Mouse (Mus musculus): ENCODE results near the gene Lyl1. TPM values are rescaled to one million over a fixed set of nuclear protein-coding genes. Genes with fewer than 3 reads are reported as not detected.

Lyl1 gene
- total RNA-seq, 2 experiments from 2014 or later, result 3.4 to 4.2 TPM

- peak in 1 of 2 experiments; percentile 3 for DNase-seq (ENCODE audit: low spot score in 2 of 2)
Observed at GRCm38 (mm10) chr8:84702963-84703465, 1.8 kb downstream of the Lyl1 start.

- peak in 1 of 2 experiments; percentile 35 for DNase-seq (ENCODE audit: low spot score in 2 of 2)
Observed at GRCm38 (mm10) chr8:84703466-84704249, 2.4 kb downstream of the Lyl1 start.

- DNase-seq (ENCODE audit: low spot score in 2 of 2), result peak; percentile 82 to 89
Observed at GRCm38 (mm10) chr8:84704356-84704755, 3.1 kb downstream of the Lyl1 start.

- peak in 1 of 2 experiments; percentile 41 for DNase-seq (ENCODE audit: low spot score in 2 of 2)
Observed at GRCm38 (mm10) chr8:84704867-84705831, 3.9 kb downstream of the Lyl1 start.

GRCm38 (mm10) chr8:84705960-84706359 is 4.7 kb downstream of the Lyl1 start:
- DNase-seq (ENCODE audit: low spot score in 2 of 2), result no peak

GRCm38 (mm10) chr8:84706610-84707266 is 5.5 kb downstream of the Lyl1 start:
- no peak for DNase-seq (ENCODE audit: low spot score in 2 of 2)

GRCm38 (mm10) chr8:84707267-84707883 is 6.1 kb downstream of the Lyl1 start:
- DNase-seq (ENCODE audit: low spot score in 2 of 2), result no peak

GRCm38 (mm10) chr8:84708071-84708541 is 6.8 kb downstream of the Lyl1 start:
- DNase-seq (ENCODE audit: low spot score in 2 of 2), result no peak

- peak; percentile 91 to 93 for DNase-seq (ENCODE audit: low spot score in 2 of 2)
Observed at GRCm38 (mm10) chr8:84708774-84709475, 7.7 kb downstream of the Lyl1 start.

GRCm38 (mm10) chr8:84709931-84710330 is 8.7 kb downstream of the Lyl1 start:
- DNase-seq (ENCODE audit: low spot score in 2 of 2), result no peak

- no peak for DNase-seq (ENCODE audit: low spot score in 2 of 2)
Observed at GRCm38 (mm10) chr8:84711312-84711711, 10.1 kb downstream of the Lyl1 start.

GRCm38 (mm10) chr8:84711933-84712758 is 10.9 kb downstream of the Lyl1 start:
- DNase-seq (ENCODE audit: low spot score in 2 of 2), result peak; percentile 75 to 80

- DNase-seq (ENCODE audit: low spot score in 2 of 2), result no peak
Observed at GRCm38 (mm10) chr8:84712759-84713120, 11.5 kb downstream of the Lyl1 start.

- no peak for DNase-seq (ENCODE audit: low spot score in 2 of 2)
Observed at GRCm38 (mm10) chr8:84713381-84713780, 12.1 kb downstream of the Lyl1 start.

- DNase-seq (ENCODE audit: low spot score in 2 of 2), result no peak
Observed at GRCm38 (mm10) chr8:84714161-84714560, 12.9 kb downstream of the Lyl1 start.

- no peak for DNase-seq (ENCODE audit: low spot score in 2 of 2)
Observed at GRCm38 (mm10) chr8:84715893-84716468, 14.7 kb downstream of the Lyl1 start.

GRCm38 (mm10) chr8:84716790-84717189 is 15.5 kb downstream of the Lyl1 start:
- DNase-seq (ENCODE audit: low spot score in 2 of 2), result no peak

GRCm38 (mm10) chr8:84718476-84718875 is 17.2 kb downstream of the Lyl1 start:
- DNase-seq (ENCODE audit: low spot score in 2 of 2), result no peak

Measured in layer of hippocampus, postnatal 14 days (tissue).